1 mouse cellular context compared by ENCODE assay signal in genomic region chr8:83698291-83698660, GRCm38 (mm10).
A peak's percentile ranks its signal among the peaks of the same experiment; 100 is the strongest.
TF ChIP-seq lines count a peak whose summit lies in the region.

No protein-coding gene starts in this region.

TF ChIP-seq in CH12.LX, 34 proteins besides CTCF, POLR2A, EP300 and RAD21 (continued from another document):
- TF ChIP-seq TCF12 (IDR thresholded peaks at IDR 0.05; ENCODE audit: low read depth, low read length) (peak; percentile 53; the same call in 1 of the 2 replicates), MEF2A (IDR thresholded peaks at IDR 0.05; ENCODE audit: borderline replicate concordance, low read depth, low read length) (no peak), JUND (conservative IDR thresholded peaks at IDR 0.05; ENCODE audit: low read depth, low read length) (no peak), PAX5 (IDR thresholded peaks at IDR 0.05; ENCODE audit: low read length) (no peak), MAFK (IDR thresholded peaks at IDR 0.05; ENCODE audit: insufficient replicate concordance, low read length) (no peak), ELF1 (IDR thresholded peaks at IDR 0.05; ENCODE audit: low read depth, low read length) (peak; percentile 78), MAX (IDR thresholded peaks at IDR 0.05; ENCODE audit: low read length) (peak; percentile 35; the same call in 1 of the 2 replicates), CHD2 (IDR thresholded peaks at IDR 0.05; ENCODE audit: low read length) (peak; percentile 46; the same call in 1 of the 2 replicates), CHD1 (IDR thresholded peaks at IDR 0.05; ENCODE audit: low read depth, low read length) (no peak; the same call in 1 of the 2 replicates), RCOR1 (conservative IDR thresholded peaks at IDR 0.05; ENCODE audit: low read depth, low read length) (no peak; the same call in 1 of the 2 replicates), NELFE (IDR thresholded peaks at IDR 0.05; ENCODE audit: low read depth, low read length) (no peak), BHLHE40 (IDR thresholded peaks at IDR 0.05; ENCODE audit: low read depth, low read length) (peak; percentile 63)
